Mouse (Mus musculus): ENCODE results near the gene B4galnt3.

DNA sequence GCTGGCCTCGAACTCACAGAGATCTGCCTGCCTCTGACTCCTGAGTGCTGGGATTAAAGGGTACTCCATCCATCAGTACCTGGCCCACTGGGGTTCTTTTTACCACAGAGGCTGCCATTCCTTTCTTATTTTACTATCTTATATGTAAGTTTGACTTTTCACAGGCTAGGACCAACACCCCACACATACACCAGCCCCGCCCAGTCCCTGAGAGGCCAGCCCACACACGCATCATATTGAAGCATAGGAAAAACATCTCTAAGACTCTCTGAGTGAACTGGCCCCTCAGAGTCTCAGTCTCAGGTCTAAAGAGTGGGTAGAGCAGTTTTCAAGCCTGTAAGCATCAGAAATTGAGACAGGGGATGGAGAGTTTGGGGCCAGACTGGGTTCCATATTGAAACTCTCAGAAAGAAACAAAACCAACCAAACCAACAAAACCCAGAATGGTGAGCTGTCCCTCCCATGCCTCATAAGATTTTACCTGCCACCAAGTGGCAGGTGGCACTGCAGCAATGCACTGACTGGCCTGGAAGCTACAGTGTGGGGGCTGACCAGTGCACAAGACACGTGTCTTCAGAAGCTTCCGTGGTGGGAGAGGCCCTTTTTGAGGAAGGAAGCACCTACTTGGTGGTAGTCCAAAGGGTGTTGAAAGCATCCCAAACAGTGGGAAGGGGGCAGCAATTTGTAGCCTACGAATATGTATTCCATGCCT lies 115.2 kb downstream of the B4galnt3 start:
- TF ChIP-seq CTCF (IDR thresholded peaks at IDR 0.05; ENCODE audit: low read depth, low read length) (no peak), TAL1 (conservative IDR thresholded peaks at IDR 0.05; ENCODE audit: low read depth, low read length) (no peak), POLR2AphosphoS5 (IDR thresholded peaks at IDR 0.05; ENCODE audit: insufficient replicate concordance, low read depth, low read length) (no peak), GATA1 (IDR thresholded peaks at IDR 0.05; ENCODE audit: borderline replicate concordance, low read length) (no peak)
